17 mouse cellular contexts compared by ENCODE assay signal in the genomic region with DNA sequence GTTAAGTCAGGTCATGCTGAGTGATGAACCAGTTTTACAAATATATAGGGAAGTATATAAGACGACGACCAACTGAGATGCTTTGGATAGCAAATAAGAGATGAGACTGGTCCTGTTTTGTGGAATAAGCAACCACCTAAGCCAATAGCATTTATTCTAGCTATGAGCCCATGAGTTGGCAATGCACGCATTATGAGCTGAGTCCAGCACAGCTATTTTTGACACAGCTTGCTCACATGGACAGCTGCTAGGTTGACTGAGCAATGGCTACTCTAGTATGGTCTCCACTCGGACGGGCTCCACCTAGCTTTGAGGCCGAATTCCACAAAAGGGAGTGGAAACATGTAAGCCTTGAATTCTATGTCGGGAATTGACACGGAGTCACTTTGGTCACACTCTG.
"Had no signal": no experiment of that assay in that cellular context is flagged by ENCODE, and none has a peak within 500 bp of the region (broad histone marks: within the 10 kb centered on the region; RNA-seq: fewer than 3 reads in every experiment).

No protein-coding gene starts in this region.

- H3K27me3 ChIP-seq: limb, embryonic 13.5 days; liver, embryonic 13.5 days; neural tube, embryonic 12.5 days; neural tube, embryonic 15.5 days had no signal

- H3K9me3 ChIP-seq: limb, embryonic 13.5 days; liver, embryonic 13.5 days; neural tube, embryonic 12.5 days; neural tube, embryonic 15.5 days had no signal

- H3K4me3 ChIP-seq: limb, embryonic 13.5 days; liver, embryonic 13.5 days; neural tube, embryonic 12.5 days; neural tube, embryonic 15.5 days had no signal

- H3K9ac ChIP-seq: limb, embryonic 13.5 days; liver, embryonic 13.5 days; neural tube, embryonic 12.5 days; neural tube, embryonic 15.5 days had no signal

- H3K36me3 ChIP-seq: limb, embryonic 13.5 days; liver, embryonic 13.5 days; neural tube, embryonic 12.5 days; neural tube, embryonic 15.5 days had no signal

- DNase-seq: kidney, postnatal 14 days; kidney, postnatal 4 days; left cerebral cortex, postnatal 4 days; liver, embryonic 13.5 days; lung, adult 2 months; lung, postnatal 14 days; lung, postnatal 4 days; right cerebral cortex, adult 18-20 months; right cerebral cortex, postnatal 14 days; right cerebral cortex, postnatal 4 days; spleen, adult 18-20 months; thymus, adult 18-20 months; thymus, postnatal 36 days had no signal

- H3K4me1 ChIP-seq: neural tube, embryonic 15.5 days had no signal

- H3K4me2 ChIP-seq: limb, embryonic 13.5 days; liver, embryonic 13.5 days; midbrain, embryonic 11.5 days; neural tube, embryonic 12.5 days; neural tube, embryonic 15.5 days had no signal

- H3K27ac ChIP-seq: limb, embryonic 13.5 days; liver, embryonic 13.5 days; neural tube, embryonic 12.5 days; neural tube, embryonic 15.5 days had no signal
